Mouse (Mus musculus) bone marrow macrophage, adult 2 months (primary cell): ENCODE measurements around the gene Guf1. TPM values are rescaled to one million over a fixed set of nuclear protein-coding genes. Genes with fewer than 3 reads are reported as not detected.

Experiments used
- H3K27ac ChIP-seq: 2 replicates; pipeline ENCODE4 v1.5.1; 2012; ENCODE audit warnings: low read depth, low read length; ENCODE audit not compliant: insufficient read depth
- H3K4me1 ChIP-seq: 2 replicates; pipeline ENCODE4 v1.6.1; 2012; ENCODE audit warnings: low read length; ENCODE audit not compliant: control insufficient read depth, insufficient read depth
- H3K4me3 ChIP-seq: 2 replicates; pipeline ENCODE4 v1.5.1; 2012; ENCODE audit warnings: mild to moderate bottlenecking, low read length, moderate library complexity; ENCODE audit not compliant: insufficient read depth
- CTCF ChIP-seq: IDR thresholded peaks from 2 replicates; pipeline ENCODE4 v1.5.1; 2012; ENCODE audit warnings: low read depth, mild to moderate bottlenecking, low read length, moderate library complexity
- POLR2A ChIP-seq: IDR thresholded peaks from 2 replicates; pipeline ENCODE4 v1.6.1; 2012; ENCODE audit warnings: mild to moderate bottlenecking, low read depth, low read length, borderline replicate concordance
- polyA plus RNA-seq: library from polyadenylated mRNA; stranded (reverse); fragments of >200 nt; gene quantifications from 2 replicates; pipeline ENCODE4 v1.2.4, GENCODE M21; 2012; ENCODE audit not compliant: missing spikeins, insufficient read depth, insufficient read length

Gene Guf1
- 16.4 and 18.5 TPM in 2 replicates for polyA plus RNA-seq

DNA sequence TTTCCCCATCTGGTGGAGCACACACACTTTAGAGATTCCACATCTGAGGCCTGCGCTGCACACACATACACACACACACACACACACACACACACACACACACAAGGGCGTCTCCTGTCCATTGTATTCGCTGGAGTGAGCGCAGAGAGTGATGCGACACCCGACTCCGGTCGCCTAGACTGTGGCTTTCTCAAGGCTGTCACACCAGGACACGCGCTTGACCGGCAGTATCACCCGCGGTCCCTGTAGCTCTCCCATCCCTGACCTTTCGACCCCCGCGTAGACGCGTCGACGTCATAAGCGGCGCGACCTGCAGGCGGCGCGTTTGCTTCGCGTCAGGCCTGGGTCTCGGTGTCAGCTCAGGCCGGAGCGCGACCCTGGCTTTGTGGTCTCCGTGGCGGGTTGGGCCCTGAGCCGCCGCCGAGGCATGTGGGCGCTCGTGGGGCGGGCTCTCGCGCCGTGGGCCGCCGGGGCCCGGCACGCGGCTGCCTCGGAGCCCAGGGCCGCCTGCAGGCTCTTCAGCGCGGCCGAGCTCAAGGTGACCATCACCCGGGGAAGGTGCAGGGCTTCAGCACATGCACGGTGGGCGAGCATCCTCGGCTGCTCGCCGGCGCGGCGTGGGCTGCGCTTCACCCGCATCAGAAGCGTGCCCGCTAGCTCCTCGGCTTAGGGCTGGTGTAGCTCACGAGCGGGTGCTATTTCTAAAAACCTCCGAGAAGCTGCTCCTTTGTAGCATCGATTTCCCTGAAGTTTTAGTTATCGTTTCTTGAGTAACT lies at the start of gene Guf1:
Guf1 (plus strand) TSS at position 296 of the 776 bp plus-strand sequence.
- H3K27ac ChIP-seq, result peak within 1 kb of the TSS; percentile 71
- TF ChIP-seq POLR2A, result no peak
- no peak for TF ChIP-seq CTCF
- peak within 1 kb of the TSS; percentile 96 for H3K4me3 ChIP-seq
- no peaks in the 10 kb centered on the region for H3K4me1 ChIP-seq

DNA sequence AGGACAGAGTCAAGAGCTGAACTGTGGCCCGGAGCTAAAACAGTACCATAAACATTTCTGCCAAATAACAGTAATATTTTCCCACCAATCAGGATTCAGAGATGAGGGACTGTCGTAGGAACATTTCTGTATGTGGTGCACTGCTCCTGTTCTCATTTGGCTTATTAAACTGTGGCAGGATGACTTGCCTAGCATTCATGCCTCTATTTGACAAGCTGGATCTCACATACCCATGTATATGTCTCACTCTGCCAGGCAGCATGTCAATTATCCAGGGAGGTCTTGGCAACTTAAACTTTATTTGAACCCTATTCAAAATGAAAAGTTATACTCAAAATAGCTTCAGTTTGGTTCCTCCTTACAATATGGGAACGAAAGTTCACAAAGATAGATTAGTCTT lies 49.7 kb upstream of the Guf1 start:
- no peak overlapping the region for H3K4me3 ChIP-seq
- TF ChIP-seq CTCF (no peak), POLR2A (no peak)
- no peaks in the 10 kb centered on the region for H3K4me1 ChIP-seq
- H3K27ac ChIP-seq, result no peak overlapping the region

DNA sequence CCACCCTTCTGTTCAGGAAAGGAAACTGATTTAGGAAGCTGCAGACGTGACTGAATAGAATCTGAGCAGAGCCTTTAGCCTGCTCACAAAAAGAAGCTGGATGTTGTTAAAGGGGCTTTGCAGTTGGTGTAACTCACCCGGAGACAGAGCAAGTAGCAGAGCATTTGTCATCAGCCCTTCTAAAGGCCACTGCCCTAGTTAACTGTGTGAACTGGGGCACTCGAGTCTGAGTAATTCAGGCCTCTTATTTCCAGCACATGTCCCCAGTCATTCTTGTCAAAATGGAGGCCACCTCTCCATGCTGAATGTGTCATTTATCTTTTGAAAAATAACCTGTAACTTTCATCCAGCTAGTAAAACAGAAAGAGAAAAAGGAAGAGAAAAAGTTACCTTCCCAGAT lies 45.1 kb upstream of the Guf1 start:
- Histone ChIP-seq H3K4me3 (no peak overlapping the region), H3K27ac (no peak overlapping the region), H3K4me1 (no peaks in the 10 kb centered on the region)
- TF ChIP-seq POLR2A (no peak), CTCF (no peak)

DNA sequence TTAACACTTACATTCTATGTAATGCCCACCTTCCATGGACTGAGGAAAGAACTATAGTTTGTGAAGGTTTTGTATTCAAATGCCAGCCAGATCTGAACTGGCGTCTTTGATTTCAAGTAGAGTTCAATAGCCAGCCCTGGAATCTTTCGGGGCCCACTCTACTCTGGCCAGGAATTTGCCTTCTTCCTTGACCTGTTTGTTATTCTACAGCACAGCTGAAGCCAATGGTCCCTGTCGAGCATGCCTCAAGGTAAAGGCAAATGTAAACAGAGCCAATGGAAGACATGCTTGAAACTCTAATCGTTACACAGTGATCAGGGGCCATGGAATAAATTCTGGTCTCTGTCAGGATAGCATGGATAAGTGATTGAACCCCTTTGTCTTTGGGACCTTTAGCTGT lies 44.5 kb upstream of the Guf1 start:
- Histone ChIP-seq H3K4me3 (no peak overlapping the region), H3K4me1 (no peaks in the 10 kb centered on the region), H3K27ac (no peak overlapping the region)
- TF ChIP-seq POLR2A (no peak), CTCF (no peak)

DNA sequence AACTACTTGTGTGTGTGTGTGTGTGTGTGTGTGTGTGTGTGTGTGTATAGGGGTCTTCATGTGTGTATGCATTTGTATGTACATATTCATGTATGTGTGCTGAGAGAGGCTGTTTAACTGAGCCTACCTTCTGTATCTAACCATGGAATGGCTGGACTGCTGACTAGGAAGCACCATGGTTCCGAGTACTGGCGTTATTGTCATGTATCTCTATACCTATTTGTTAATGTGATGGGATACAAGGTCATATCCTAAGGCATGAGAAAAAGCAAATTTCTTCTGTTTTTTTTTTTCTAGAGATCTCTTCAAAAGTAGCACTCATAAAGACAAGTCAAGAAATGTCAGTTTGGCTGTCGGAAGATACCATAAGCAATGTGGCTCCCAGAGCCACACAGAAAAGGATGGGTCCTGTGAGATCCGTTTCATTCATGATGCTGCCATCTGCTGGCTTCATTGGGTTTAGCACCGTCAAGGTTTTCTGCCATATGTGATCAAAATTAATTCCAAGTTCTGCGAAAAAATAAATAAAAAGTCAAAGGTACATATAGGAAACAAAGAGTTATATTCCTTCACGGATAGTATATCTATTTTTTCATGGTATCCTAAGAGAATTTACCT lies 36.0 kb upstream of the Guf1 start:
- peaks cover 7% of the 10 kb centered on the region for H3K4me1 ChIP-seq
- H3K4me3 ChIP-seq, result no peak overlapping the region
- TF ChIP-seq POLR2A, result no peak
- TF ChIP-seq CTCF, result no peak
- H3K27ac ChIP-seq, result no peak overlapping the region

DNA sequence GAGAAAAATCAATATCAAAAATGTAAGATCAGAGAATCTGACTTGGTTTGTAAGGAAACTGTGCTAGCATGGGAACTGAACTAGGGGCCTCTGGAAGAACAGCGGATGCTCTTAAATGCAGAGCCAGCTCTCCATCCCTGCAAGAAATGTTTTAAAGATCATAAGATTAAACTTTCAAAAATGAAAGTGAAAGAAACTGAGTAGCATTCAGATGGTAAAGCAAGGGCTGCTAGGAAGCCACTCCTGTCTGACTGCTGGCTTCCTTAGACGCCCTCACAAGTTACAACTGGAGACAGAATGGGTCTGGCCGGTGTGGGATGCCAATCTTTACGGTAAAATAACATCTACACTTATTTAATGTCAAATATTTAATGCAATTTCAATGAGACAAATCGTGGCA lies 34.7 kb upstream of the Guf1 start:
- Histone ChIP-seq H3K27ac (no peak overlapping the region), H3K4me1 (peaks cover 8% of the 10 kb centered on the region), H3K4me3 (peak overlapping the region; percentile 36)
- no peak for TF ChIP-seq CTCF
- no peak for TF ChIP-seq POLR2A

DNA sequence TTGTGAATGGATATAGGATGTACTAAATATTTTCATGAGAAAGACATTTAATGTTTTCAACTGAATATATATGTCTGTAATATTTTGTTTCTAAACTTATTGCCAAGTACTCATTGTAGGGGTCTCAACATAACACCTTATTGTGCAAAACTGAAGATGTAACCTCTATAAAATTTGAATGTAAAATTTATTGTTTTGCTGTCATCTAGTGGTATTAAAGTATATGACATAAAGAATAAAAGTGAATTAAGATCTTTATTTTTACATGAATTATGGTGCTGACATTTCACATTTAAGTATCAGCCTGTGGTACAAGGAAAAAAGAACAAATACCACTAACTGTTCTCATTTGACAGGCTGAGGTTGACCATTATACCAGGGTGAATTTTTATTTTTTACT lies 32.8 kb upstream of the Guf1 start:
- peaks cover 8% of the 10 kb centered on the region for H3K4me1 ChIP-seq
- no peak for TF ChIP-seq CTCF
- TF ChIP-seq POLR2A, result no peak
- H3K4me3 ChIP-seq, result no peak overlapping the region
- H3K27ac ChIP-seq, result no peak overlapping the region

DNA sequence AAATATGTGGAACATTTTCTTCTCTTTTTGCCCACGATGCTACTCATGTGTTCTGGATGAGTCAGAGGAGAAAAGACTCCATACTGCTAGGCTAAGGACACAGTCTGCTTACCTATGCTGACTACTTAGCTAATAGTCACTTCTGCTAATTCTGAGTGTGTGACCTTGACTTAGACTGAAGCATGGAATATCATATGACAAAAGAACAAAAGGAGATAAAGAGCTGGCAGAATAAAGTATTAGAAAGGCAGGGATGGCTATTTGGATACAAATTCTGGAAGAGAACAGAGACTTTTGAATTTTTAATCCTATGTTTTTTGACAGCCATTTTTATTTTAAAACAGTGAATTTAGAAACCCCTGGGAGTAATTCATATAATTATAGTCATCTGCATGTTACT lies 15.0 kb upstream of the Guf1 start:
- peaks cover 14% of the 10 kb centered on the region for H3K4me1 ChIP-seq
- H3K27ac ChIP-seq, result peak overlapping the region; percentile 27; the same call in 1 of the 2 replicates
- H3K4me3 ChIP-seq, result no peak overlapping the region
- TF ChIP-seq CTCF, result no peak
- TF ChIP-seq POLR2A, result no peak

DNA sequence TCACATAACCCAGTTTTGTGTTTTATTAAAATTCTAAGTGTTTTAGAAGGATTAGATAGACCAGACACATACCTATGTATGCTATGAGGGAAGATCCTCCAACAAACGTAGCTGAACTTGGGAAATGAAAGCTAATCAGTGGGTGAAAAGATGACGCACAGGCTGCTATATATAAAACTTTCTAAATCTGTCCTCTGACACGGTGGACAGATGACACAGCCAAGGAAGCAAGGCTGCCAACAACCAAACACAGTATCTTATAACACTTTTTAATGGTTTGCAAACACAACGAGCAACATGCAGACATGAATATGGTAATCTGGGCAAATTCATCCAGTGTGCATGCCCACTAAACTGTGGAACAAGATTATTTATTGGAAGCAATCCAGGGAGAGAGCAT lies 14.2 kb upstream of the Guf1 start, which contains the start of gene Yipf7:
Yipf7 (minus strand) TSS at position 160 of the 400 bp plus-strand sequence.
- peaks cover 14% of the 10 kb centered on the region for H3K4me1 ChIP-seq
- peak within 1 kb of the TSS; percentile 70 for H3K27ac ChIP-seq
- TF ChIP-seq POLR2A (no peak), CTCF (no peak)
- H3K4me3 ChIP-seq, result peak within 1 kb of the TSS; percentile 10; the same call in 1 of the 2 replicates

DNA sequence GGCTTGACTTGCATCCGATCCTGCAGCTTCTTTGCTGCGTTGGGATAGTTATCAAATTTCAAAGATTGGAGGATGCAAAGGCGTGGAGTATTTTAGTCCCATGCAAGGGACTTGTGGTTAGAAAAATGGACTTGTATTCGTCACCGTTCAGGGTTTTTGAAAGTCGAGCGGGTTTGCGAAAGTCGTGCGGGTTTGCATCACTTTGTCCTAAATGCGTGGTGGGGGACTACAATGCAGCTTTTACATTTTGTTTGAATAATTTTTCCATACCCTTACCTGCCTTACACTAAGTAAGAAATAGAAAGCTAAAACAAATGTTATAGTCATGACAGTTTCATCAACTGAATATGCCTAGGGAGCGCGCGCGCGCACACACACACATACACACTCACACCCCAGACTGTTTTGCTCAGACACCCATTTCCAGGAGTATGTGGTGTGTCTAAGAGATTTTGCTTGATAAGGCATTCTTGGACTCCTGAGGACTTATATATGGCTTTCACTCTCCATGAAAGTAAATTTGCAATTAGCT lies 747 bp downstream of the Guf1 start:
- Histone ChIP-seq H3K27ac (peak overlapping the region; percentile 54), H3K4me3 (peak overlapping the region; percentile 96), H3K4me1 (no peaks in the 10 kb centered on the region)
- TF ChIP-seq POLR2A (no peak), CTCF (no peak)
